Mouse (Mus musculus) myocyte (in vitro differentiated cells): Measurements from ENCODE around the gene Idi2.

Source experiments
- CEBPB ChIP-seq: IDR thresholded peaks from 2 replicates; pipeline ENCODE4 v1.6.1; 2011; ENCODE audit warnings: mild to moderate bottlenecking, moderate library complexity; ENCODE audit not compliant: poor library complexity, insufficient read depth, severe bottlenecking
- E2F4 ChIP-seq: IDR thresholded peaks from one replicate; pipeline ENCODE4 v1.6.1; 2011; ENCODE audit warnings: mild to moderate bottlenecking, control low read depth, moderate library complexity; ENCODE audit not compliant: insufficient read depth
- MAX ChIP-seq: IDR thresholded peaks from one replicate; pipeline ENCODE4 v1.6.1; 2011; ENCODE audit warnings: low read depth, mild to moderate bottlenecking, control low read depth
- MYOD1 ChIP-seq, 3 experiments: IDR thresholded peaks; one replicate each; pipeline ENCODE4 v1.6.1; 2011; ENCODE audit warnings: control low read depth in 2 of 3, low read depth in 2 of 3, mild to moderate bottlenecking in 2 of 3, moderate library complexity in 1 of 3; ENCODE audit not compliant: insufficient read length in 2 of 3, control insufficient read depth in 1 of 3
- POLR2A ChIP-seq: IDR thresholded peaks from one replicate; pipeline ENCODE4 v1.6.1; 2011; ENCODE audit warnings: low read depth, mild to moderate bottlenecking, control low read depth, moderate library complexity; ENCODE audit not compliant: insufficient read length
- SRF ChIP-seq: IDR thresholded peaks from one replicate; pipeline ENCODE4 v1.6.1; 2011; ENCODE audit warnings: low read depth; ENCODE audit not compliant: control insufficient read depth, insufficient read length
- TCF12 ChIP-seq: IDR thresholded peaks from one replicate; pipeline ENCODE4 v1.6.1; 2011; ENCODE audit warnings: mild to moderate bottlenecking, control low read depth; ENCODE audit not compliant: poor library complexity, insufficient read depth, severe bottlenecking
- USF1 ChIP-seq: IDR thresholded peaks from one replicate; pipeline ENCODE4 v1.6.1; 2011; ENCODE audit warnings: low read depth, mild to moderate bottlenecking, control low read depth, moderate library complexity

DNA sequence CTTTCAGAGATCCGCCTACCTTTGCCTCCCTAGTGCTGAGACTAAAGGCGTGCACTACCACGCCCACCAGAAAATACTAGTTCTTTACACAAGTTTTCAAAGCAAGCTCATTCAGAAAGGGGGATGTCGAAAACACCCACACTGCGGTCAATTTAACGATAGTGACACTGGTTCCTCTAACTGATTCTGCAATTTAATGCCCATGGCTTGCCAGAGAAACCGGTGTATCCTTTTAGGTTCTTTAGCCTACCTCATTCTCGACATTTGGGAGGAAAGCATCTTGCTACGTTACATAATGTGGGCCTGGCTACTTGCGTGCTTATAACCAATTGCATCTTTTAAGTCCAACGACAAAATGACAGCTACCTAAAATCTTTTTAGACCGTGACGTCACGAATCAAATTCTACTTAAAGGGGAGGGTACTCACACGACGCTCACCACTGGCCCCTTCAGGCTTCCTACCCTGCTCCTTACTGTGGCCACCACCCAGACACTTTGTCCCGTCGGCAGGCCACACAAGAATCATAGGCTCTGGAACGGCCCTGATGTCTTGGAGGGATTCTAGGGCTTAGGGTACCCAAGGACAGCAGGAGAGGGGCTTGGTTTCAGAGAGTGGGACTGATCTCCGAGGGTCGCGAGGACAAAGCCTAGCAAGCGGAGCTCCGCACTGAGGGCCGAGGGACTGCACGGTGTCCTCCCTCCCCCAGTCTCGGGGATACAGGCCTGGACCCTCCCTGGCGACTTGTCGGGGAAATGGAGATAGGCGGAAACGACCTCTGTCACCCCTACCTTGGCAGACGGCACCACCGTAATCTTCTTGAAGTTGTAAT, 42.7 kb downstream of the Idi2 start:
- no peak for TF ChIP-seq TCF12
- no peak for TF ChIP-seq USF1
- TF ChIP-seq CEBPB, result no peak
- no peak for TF ChIP-seq POLR2A
- no peak for TF ChIP-seq SRF
- no peak for TF ChIP-seq E2F4
- no peak for TF ChIP-seq MYOD1 (IDR thresholded peaks at IDR 0.05; ENCODE audit: control insufficient read depth in 1 of 3, insufficient read length in 2 of 3, low read depth in 2 of 3)
- no peak for TF ChIP-seq MAX
